Mouse (Mus musculus): ENCODE data around the gene Tbl1xr1.

DNA sequence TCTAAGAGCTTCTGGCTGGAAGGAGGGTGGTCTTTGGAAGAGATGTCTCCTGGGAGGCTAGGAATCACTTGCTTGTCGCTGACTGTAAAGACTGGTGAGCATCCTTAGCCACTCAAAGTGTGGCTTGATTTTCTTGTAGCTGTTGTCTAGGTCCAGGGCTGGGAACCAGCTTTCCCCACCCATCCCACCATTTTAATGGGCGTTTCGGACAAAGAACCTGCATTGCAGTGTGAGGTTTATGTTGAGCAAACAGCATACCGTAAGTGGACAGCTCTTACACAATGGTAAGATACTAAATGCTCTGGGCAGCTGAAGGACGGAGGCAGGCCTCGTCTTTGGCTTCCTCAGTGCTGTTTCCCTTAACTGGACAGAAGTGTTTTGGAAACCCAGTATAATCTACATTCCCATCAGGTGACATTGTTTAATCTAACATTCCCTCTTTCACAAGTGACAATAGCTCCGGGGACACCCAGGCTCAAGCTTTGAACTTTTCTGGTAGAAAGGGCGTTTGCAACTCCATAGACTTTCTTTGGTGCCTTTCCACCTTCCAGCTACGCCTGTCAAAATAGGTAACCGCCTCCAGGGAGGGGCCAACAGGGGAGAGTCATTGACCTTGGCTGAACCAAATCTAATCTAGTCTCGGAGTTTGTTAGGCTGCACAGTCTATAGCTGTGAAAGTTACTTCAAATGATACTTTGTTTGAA is 1.7 kb upstream of the Tbl1xr1 start:
- TF ChIP-seq EP300 (optimal IDR thresholded peaks at IDR 0.05) (no peak), CTCF (IDR thresholded peaks at IDR 0.05; ENCODE audit: low read depth) (no peak)

Measured in stomach, postnatal 0 days (tissue).